Mouse (Mus musculus) lung, postnatal 0 days (tissue): ENCODE data around the gene Nmnat3. TPM values are rescaled to one million over a fixed set of nuclear protein-coding genes. Genes with fewer than 3 reads are reported as not detected.
A peak's percentile ranks its signal among the peaks of the same experiment; 100 is the strongest.

Source experiments
- ATAC-seq: fragments of 200-750 bp; cut with Nextera tagmentation; 2 replicates; pipeline ENCODE4 v1.8.0; 2017; ENCODE audit warnings: moderate library complexity
- DNase-seq: peaks from one replicate; pipeline ENCODE4 v3.0.0-alpha.2; 2016; ENCODE audit warnings: low spot score
- H3K27ac ChIP-seq: fragments of 300-500 bp; sonication (generic); 2 replicates; pipeline ENCODE4 v1.5.1; 2014; ENCODE audit warnings: antibody characterized with exemption, mild to moderate bottlenecking, low read length, mixed read lengths
- H3K27me3 ChIP-seq: fragments of 300-500 bp; sonication (generic); replicated peaks from 2 replicates; pipeline ENCODE4 v1.6.1; 2014; ENCODE audit warnings: low read length, mixed read lengths; ENCODE audit not compliant: insufficient read depth
- H3K36me3 ChIP-seq: fragments of 300-500 bp; sonication (generic); 2 replicates; pipeline ENCODE4 v1.6.1; 2014; ENCODE audit warnings: low read length, mixed read lengths; ENCODE audit not compliant: insufficient read depth
- H3K4me1 ChIP-seq: fragments of 300-500 bp; sonication (generic); 2 replicates; pipeline ENCODE4 v1.6.1; 2014; ENCODE audit warnings: antibody characterized with exemption, low read depth, low read length, mixed read lengths; ENCODE audit not compliant: insufficient read depth
- H3K4me2 ChIP-seq: fragments of 300-500 bp; sonication (generic); replicated peaks from 2 replicates; pipeline ENCODE4 v1.6.1; 2014; ENCODE audit warnings: low read depth, mild to moderate bottlenecking, low read length, moderate library complexity, mixed read lengths
- H3K4me3 ChIP-seq: fragments of 300-500 bp; sonication (generic); 2 replicates; pipeline ENCODE4 v1.5.1; 2014; ENCODE audit warnings: low read depth, low read length
- H3K9ac ChIP-seq: fragments of 300-500 bp; sonication (generic); replicated peaks from 2 replicates; pipeline ENCODE4 v1.6.1; 2014; ENCODE audit warnings: low read depth, mild to moderate bottlenecking
- H3K9me3 ChIP-seq: fragments of 300-500 bp; sonication (generic); 2 replicates; pipeline ENCODE4 v1.6.1; 2016; ENCODE audit warnings: low read length, mixed read lengths
- CTCF ChIP-seq: IDR thresholded peaks from 2 replicates; pipeline ENCODE4 v1.5.1; 2016; ENCODE audit warnings: antibody characterized with exemption, mild to moderate bottlenecking
- EP300 ChIP-seq: IDR thresholded peaks from 2 replicates; pipeline ENCODE4 v1.6.1; 2016; ENCODE audit warnings: antibody characterized with exemption, mild to moderate bottlenecking, control low read depth
- WGBS: fragments of 180-500 bp; shearing (Covaris S2); extraction: QIAGEN DNeasy Blood & Tissue Kit; methylation state at CpG from one replicate; pipeline ENCODE4 v1.1.7; 2014; 5-methylcytosine and 5-hydroxymethylcytosine counted together
- polyA plus RNA-seq: library from polyadenylated mRNA; unstranded; fragments of >200 nt; fragmentation: Nextera tagmentation; extraction: Ambion mirVana; gene quantifications from 2 replicates; pipeline ENCODE4 v1.2.1, GENCODE M21; 2015

Gene Nmnat3
- polyA plus RNA-seq, 1 experiment from 2014 or later: 6.4 TPM

DNA sequence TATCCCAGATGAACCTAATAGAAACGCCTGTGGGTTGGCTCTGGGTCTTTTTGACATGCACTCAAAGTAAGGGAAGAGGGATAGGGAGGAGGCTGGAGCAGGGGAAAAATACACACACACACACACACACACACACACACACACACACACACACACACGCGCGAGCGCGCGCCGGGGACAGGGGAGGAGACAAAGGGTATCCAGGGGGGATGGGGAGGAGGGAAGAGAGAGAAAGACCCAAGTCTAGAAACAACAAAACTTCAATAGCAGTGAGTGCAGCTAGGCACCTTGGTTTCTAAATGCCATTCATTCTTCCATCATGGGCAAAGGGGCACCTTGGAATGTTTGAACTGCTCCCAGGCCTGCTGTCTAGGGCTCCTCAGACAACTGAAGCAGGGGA lies 82.5 kb downstream of the Nmnat3 start:
- Histone ChIP-seq H3K4me3 (no peak overlapping the region), H3K4me1 (no peaks in the 10 kb centered on the region), H3K9me3 (no peaks in the 10 kb centered on the region), H3K9ac (no peak overlapping the region), H3K27me3 (no peaks in the 10 kb centered on the region), H3K4me2 (no peak overlapping the region), H3K27ac (no peak overlapping the region), H3K36me3 (no peaks in the 10 kb centered on the region)
- TF ChIP-seq EP300 (no peak), CTCF (no peak)
- ATAC-seq (no peak), DNase-seq (no peak)
- WGBS: 78% methylated on average over 4 of the region's 8 CpGs

DNA sequence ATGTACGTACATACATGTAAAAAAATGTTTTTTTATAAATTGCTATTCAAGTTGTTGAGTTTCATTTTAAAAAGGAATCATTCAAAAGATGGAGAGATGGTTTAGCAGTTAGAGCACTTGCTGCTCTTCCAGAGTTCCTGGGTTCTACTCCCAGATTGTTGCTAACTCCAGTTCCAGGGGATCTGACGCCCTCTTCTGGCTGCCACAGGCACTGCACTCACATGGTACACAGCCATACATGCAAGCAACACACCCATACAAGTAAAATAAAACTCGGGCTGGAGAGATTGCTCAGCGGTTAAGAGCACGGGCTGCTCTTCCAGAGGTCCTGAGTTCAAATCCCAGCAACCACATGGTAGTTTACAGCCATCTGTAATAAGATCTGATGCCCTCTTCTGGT lies 86.1 kb downstream of the Nmnat3 start:
- TF ChIP-seq EP300 (no peak), CTCF (0 out of 2 replicates have a peak, but pooled peaks have one; percentile 10)
- no peak for ATAC-seq

DNA sequence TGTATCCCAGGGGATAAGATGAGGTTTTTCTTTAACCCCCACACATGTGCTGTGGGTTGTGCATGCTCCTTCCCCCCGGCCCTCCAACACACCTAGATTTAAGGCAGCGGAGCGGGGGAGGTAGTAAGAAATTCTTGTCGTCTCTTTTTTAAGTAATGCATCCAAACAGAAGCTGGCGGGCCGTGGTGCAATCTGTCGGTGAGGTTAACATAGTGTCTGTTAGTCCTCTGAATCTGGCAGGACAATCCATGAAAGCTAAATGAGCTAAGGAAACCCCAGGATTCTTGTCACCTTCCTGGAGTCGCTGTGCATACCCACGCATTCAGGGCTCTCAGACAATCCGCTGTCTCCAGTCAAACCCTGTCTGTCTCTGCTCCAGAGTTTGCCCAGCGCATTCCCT lies 87.7 kb downstream of the Nmnat3 start:
- DNase-seq (no peak), ATAC-seq (no peak)
- H3K27ac ChIP-seq: no peak overlapping the region
- TF ChIP-seq EP300 (no peak), CTCF (no peak)
- no peaks in the 10 kb centered on the region for H3K9me3 ChIP-seq
- WGBS: 79% methylated on average over 11 of the region's 11 CpGs
- H3K27me3 ChIP-seq: no peaks in the 10 kb centered on the region
- no peak overlapping the region for H3K4me2 ChIP-seq
- no peaks in the 10 kb centered on the region for H3K4me1 ChIP-seq
- no peak overlapping the region for H3K4me3 ChIP-seq
- H3K36me3 ChIP-seq: no peaks in the 10 kb centered on the region
- H3K9ac ChIP-seq: no peak overlapping the region

More for the DNA sequence above, 86.1 kb downstream of the Nmnat3 start:
- 86% methylated on average over 5 of the region's 5 CpGs for WGBS
- Histone ChIP-seq H3K9me3 (no peaks in the 10 kb centered on the region), H3K4me2 (no peak overlapping the region), H3K27ac (no peak overlapping the region), H3K4me3 (no peak overlapping the region), H3K9ac (no peak overlapping the region), H3K27me3 (no peaks in the 10 kb centered on the region), H3K4me1 (no peaks in the 10 kb centered on the region), H3K36me3 (no peaks in the 10 kb centered on the region)
- no peak for DNase-seq

DNA sequence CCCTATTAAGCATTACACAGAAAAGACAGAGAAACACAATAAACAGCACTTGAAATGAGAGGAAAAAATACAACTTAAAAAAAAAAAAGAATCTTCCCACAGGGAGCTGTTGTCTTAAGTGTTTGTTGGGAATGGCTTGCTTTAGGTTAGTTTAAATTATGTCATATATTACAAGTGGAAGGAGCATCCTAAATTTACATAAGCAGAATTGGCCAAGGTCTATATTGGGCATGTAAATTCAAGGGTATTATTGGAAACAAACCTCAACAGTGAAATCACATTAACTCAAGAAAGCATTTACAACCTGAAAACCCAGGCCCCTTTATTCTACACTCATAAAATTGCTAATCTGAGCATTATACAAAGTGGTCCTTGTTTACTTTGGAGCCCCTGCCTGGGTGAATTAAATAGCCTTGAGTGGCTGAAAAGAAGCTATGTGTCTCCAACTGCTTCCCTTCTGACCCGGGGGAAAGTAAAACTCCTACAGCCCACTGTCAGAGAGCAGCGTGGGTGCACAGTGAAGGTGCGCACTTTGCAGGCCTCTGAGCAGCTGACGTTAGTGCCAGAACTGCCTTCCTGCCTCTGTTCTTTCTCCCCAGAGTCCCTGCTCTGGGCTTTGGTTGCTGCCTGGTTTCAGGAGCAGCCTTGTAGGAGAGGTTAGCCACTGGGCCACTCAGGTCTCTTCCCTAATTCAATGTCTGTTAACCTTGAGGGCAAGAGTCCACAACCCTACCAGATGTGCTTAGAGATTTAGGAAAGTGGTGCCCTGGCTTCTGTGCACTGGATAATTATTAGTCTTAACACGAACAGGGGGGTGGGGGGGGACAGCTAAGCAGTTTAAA lies 88.3 kb downstream of the Nmnat3 start:
- Histone ChIP-seq H3K36me3 (no peaks in the 10 kb centered on the region), H3K4me2 (no peak overlapping the region), H3K27me3 (no peaks in the 10 kb centered on the region), H3K4me1 (no peaks in the 10 kb centered on the region), H3K27ac (no peak overlapping the region), H3K9me3 (no peaks in the 10 kb centered on the region), H3K4me3 (no peak overlapping the region), H3K9ac (no peak overlapping the region)
- ATAC-seq (no peak), DNase-seq (no peak)
- WGBS: 62% methylated on average over 5 of the region's 5 CpGs
- TF ChIP-seq EP300: no peak
- TF ChIP-seq CTCF: no peak

DNA sequence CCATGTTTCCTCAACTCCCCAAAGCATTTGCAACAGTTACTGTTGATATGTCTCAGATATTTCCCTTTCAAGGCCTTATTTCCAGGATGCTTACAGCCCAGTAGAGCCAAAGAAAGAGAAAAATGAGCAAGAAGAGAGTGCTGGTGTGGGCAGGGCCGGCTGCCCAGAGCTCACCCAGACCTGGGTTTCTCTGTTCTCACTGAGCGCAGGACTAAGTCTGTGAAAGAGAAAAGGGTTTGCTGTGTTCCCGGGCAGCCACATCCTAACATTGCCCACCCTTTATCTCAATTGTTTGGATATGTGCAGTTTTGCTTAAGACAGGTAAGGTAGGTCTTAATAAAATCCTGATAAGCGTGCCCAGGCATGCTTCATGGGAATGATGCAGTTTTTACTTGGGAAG lies 92.5 kb downstream of the Nmnat3 start:
- H3K4me1 ChIP-seq: no peaks in the 10 kb centered on the region
- TF ChIP-seq EP300: no peak
- TF ChIP-seq CTCF: no peak
- no peak overlapping the region for H3K9ac ChIP-seq
- 74% methylated on average over 4 of the region's 4 CpGs for WGBS
- H3K9me3 ChIP-seq: no peaks in the 10 kb centered on the region
- no peak overlapping the region for H3K4me2 ChIP-seq
- H3K27me3 ChIP-seq: no peaks in the 10 kb centered on the region
- no peak for DNase-seq
- ATAC-seq: no peak
- H3K27ac ChIP-seq: no peak overlapping the region
- H3K36me3 ChIP-seq: no peaks in the 10 kb centered on the region
- H3K4me3 ChIP-seq: no peak overlapping the region

DNA sequence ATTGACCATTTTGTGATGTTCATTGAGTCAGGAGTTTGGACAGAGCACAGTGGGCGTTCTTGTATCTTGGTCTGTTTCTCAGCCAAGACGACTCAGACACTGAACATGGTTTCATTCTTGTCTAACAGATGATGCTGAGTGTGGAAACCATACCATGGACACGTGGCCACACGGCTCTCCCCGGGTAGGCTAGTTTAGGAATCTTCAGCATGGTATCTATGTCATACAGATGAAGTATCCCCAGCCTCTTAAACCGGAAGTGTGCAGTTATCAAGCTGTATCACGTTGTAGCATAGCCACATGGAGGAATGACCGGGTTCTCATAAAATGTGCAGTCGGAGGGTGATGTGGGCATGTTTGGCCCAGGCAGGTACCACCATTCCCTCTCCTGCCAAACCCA lies 93.4 kb downstream of the Nmnat3 start:
- DNase-seq (no peak), ATAC-seq (no peak)
- no peaks in the 10 kb centered on the region for H3K4me1 ChIP-seq
- no peaks in the 10 kb centered on the region for H3K36me3 ChIP-seq
- no peaks in the 10 kb centered on the region for H3K9me3 ChIP-seq
- H3K27me3 ChIP-seq: no peaks in the 10 kb centered on the region
- no peak for TF ChIP-seq CTCF
- TF ChIP-seq EP300: no peak
- H3K4me2 ChIP-seq: no peak overlapping the region
- H3K27ac ChIP-seq: no peak overlapping the region
- H3K9ac ChIP-seq: no peak overlapping the region
- no peak overlapping the region for H3K4me3 ChIP-seq
- WGBS: 88% methylated on average over 9 of the region's 9 CpGs
